Mouse (Mus musculus): ENCODE measurements at regions not wholly inside any gene's neighbourhood (a gene's known extent, or its start where the extent isn't known, plus 50 kb on each side); places are given as distances from the start of the nearest gene placed in this dataset.

- H3K36me3 ChIP-seq (ENCODE audit: control insufficient read depth, insufficient read depth, low read length): no peaks in the 10 kb centered on the region
- no peaks in the 10 kb centered on the region for H3K27me3 ChIP-seq (ENCODE audit: control insufficient read depth, insufficient read depth, low read length)
- WGBS: 81% methylated on average over 4 of the region's 4 CpGs
- no peak for TF ChIP-seq CTCF (IDR thresholded peaks at IDR 0.05; ENCODE audit: extremely low read depth, insufficient read length, insufficient replicate concordance, low read depth, low read length)
- no peak overlapping the region for H3K4me3 ChIP-seq (ENCODE audit: low read depth, low read length)
- no peak overlapping the region for H3K27ac ChIP-seq (ENCODE audit: insufficient read depth, low read depth, low read length)
- H3K4me1 ChIP-seq (ENCODE audit: control insufficient read depth, insufficient read depth, insufficient read length, low read length): no peaks in the 10 kb centered on the region
Observed at GRCm38 (mm10) chr9:102449366-102449765, 56.2 kb upstream of the Ky start.

- Histone ChIP-seq H3K36me3 (ENCODE audit: control insufficient read depth, insufficient read depth, low read length) (no peaks in the 10 kb centered on the region), H3K4me3 (ENCODE audit: low read depth, low read length) (no peak overlapping the region), H3K27ac (ENCODE audit: insufficient read depth, low read depth, low read length) (no peak overlapping the region), H3K27me3 (ENCODE audit: control insufficient read depth, insufficient read depth, low read length) (no peaks in the 10 kb centered on the region), H3K4me1 (ENCODE audit: control insufficient read depth, insufficient read depth, insufficient read length, low read length) (no peaks in the 10 kb centered on the region)
- 49% methylated on average over 2 of the region's 2 CpGs for WGBS
- TF ChIP-seq CTCF (IDR thresholded peaks at IDR 0.05; ENCODE audit: extremely low read depth, insufficient read length, insufficient replicate concordance, low read depth, low read length) (no peak), POLR2A (IDR thresholded peaks at IDR 0.05; ENCODE audit: low read depth, low read length) (no peak)
Observed at GRCm38 (mm10) chr9:102446066-102446465, 59.5 kb upstream of the Ky start.

GRCm38 (mm10) chr9:102442198-102442842 lies 63.2 kb upstream of the Ky start:
- WGBS: 76% methylated on average over 11 of the region's 11 CpGs
- H3K4me1 ChIP-seq (ENCODE audit: control insufficient read depth, insufficient read depth, insufficient read length, low read length): no peaks in the 10 kb centered on the region
- H3K4me3 ChIP-seq (ENCODE audit: low read depth, low read length): no peak overlapping the region
- H3K27me3 ChIP-seq (ENCODE audit: control insufficient read depth, insufficient read depth, low read length): no peaks in the 10 kb centered on the region
- no peak for TF ChIP-seq CTCF (IDR thresholded peaks at IDR 0.05; ENCODE audit: extremely low read depth, insufficient read length, insufficient replicate concordance, low read depth, low read length)
- no peak for TF ChIP-seq POLR2A (IDR thresholded peaks at IDR 0.05; ENCODE audit: low read depth, low read length)
- H3K27ac ChIP-seq (ENCODE audit: insufficient read depth, low read depth, low read length): no peak overlapping the region
- no peaks in the 10 kb centered on the region for H3K36me3 ChIP-seq (ENCODE audit: control insufficient read depth, insufficient read depth, low read length)

- Histone ChIP-seq H3K27ac (ENCODE audit: insufficient read depth, low read depth, low read length) (no peak overlapping the region), H3K27me3 (ENCODE audit: control insufficient read depth, insufficient read depth, low read length) (0 out of 2 replicates have a peak, but pooled peaks cover 2% of the 10 kb centered on the region), H3K4me1 (ENCODE audit: control insufficient read depth, insufficient read depth, insufficient read length, low read length) (no peaks in the 10 kb centered on the region), H3K36me3 (ENCODE audit: control insufficient read depth, insufficient read depth, low read length) (no peaks in the 10 kb centered on the region), H3K4me3 (ENCODE audit: low read depth, low read length) (no peak overlapping the region)
- TF ChIP-seq POLR2A (IDR thresholded peaks at IDR 0.05; ENCODE audit: low read depth, low read length): no peak
- WGBS: 70% methylated on average over 3 of the region's 3 CpGs
Observed at GRCm38 (mm10) chr9:102437641-102438040, 67.9 kb upstream of the Ky start.

- Histone ChIP-seq H3K27me3 (ENCODE audit: control insufficient read depth, insufficient read depth, low read length) (0 out of 2 replicates have a peak, but pooled peaks cover 2% of the 10 kb centered on the region), H3K36me3 (ENCODE audit: control insufficient read depth, insufficient read depth, low read length) (no peaks in the 10 kb centered on the region), H3K27ac (ENCODE audit: insufficient read depth, low read depth, low read length) (no peak overlapping the region), H3K4me3 (ENCODE audit: low read depth, low read length) (no peak overlapping the region), H3K4me1 (ENCODE audit: control insufficient read depth, insufficient read depth, insufficient read length, low read length) (no peaks in the 10 kb centered on the region)
- 73% methylated on average over 5 of the region's 5 CpGs for WGBS
- TF ChIP-seq POLR2A (IDR thresholded peaks at IDR 0.05; ENCODE audit: low read depth, low read length) (no peak), CTCF (IDR thresholded peaks at IDR 0.05; ENCODE audit: extremely low read depth, insufficient read length, insufficient replicate concordance, low read depth, low read length) (peak; percentile 10; the same call in 1 of the 2 replicates)
Observed at GRCm38 (mm10) chr9:102436378-102436777, 69.2 kb upstream of the Ky start.

GRCm38 (mm10) chr9:102428031-102428430 lies 73.5 kb upstream of the Ephb1 start:
- 80% methylated on average over 5 of the region's 5 CpGs for WGBS
- no peaks in the 10 kb centered on the region for H3K4me1 ChIP-seq (ENCODE audit: control insufficient read depth, insufficient read depth, insufficient read length, low read length)
- H3K27me3 ChIP-seq (ENCODE audit: control insufficient read depth, insufficient read depth, low read length): peaks cover 2% of the 10 kb centered on the region; the same call in 1 of the 2 replicates
- no peak overlapping the region for H3K4me3 ChIP-seq (ENCODE audit: low read depth, low read length)
- TF ChIP-seq CTCF (IDR thresholded peaks at IDR 0.05; ENCODE audit: extremely low read depth, insufficient read length, insufficient replicate concordance, low read depth, low read length) (no peak), POLR2A (IDR thresholded peaks at IDR 0.05; ENCODE audit: low read depth, low read length) (no peak)
- no peaks in the 10 kb centered on the region for H3K36me3 ChIP-seq (ENCODE audit: control insufficient read depth, insufficient read depth, low read length)
- no peak overlapping the region for H3K27ac ChIP-seq (ENCODE audit: insufficient read depth, low read depth, low read length)

- WGBS: 51% methylated on average over 11 of the region's 11 CpGs
- H3K4me1 ChIP-seq (ENCODE audit: control insufficient read depth, insufficient read depth, insufficient read length, low read length): no peaks in the 10 kb centered on the region
- TF ChIP-seq POLR2A (IDR thresholded peaks at IDR 0.05; ENCODE audit: low read depth, low read length) (no peak), CTCF (IDR thresholded peaks at IDR 0.05; ENCODE audit: extremely low read depth, insufficient read length, insufficient replicate concordance, low read depth, low read length) (no peak)
Observed at GRCm38 (mm10) chr9:102424672-102425345, 70.3 kb upstream of the Ephb1 start.

More at GRCm38 (mm10) chr9:102424672-102425345, 70.3 kb upstream of the Ephb1 start:
- H3K4me3 ChIP-seq (ENCODE audit: low read depth, low read length): no peak overlapping the region
- no peaks in the 10 kb centered on the region for H3K36me3 ChIP-seq (ENCODE audit: control insufficient read depth, insufficient read depth, low read length)
- H3K27me3 ChIP-seq (ENCODE audit: control insufficient read depth, insufficient read depth, low read length): peaks cover 2% of the 10 kb centered on the region; the same call in 1 of the 2 replicates
- H3K27ac ChIP-seq (ENCODE audit: insufficient read depth, low read depth, low read length): no peak overlapping the region
